Mouse (Mus musculus) CH12.LX (cell line): ENCODE measurements at regions not wholly inside any gene's neighbourhood (a gene's known extent, or its start where the extent isn't known, plus 50 kb on each side); places are given as distances from the start of the nearest gene placed in this dataset.

ENCODE experiments used
- CHD1 ChIP-seq: IDR thresholded peaks from 2 replicates; pipeline ENCODE4 v1.6.1; 2012; ENCODE audit warnings: low read depth, low read length, improper control_type of control experiment, inconsistent platforms
- CTCF ChIP-seq, 2 experiments: IDR thresholded peaks in 1 of 2; conservative IDR thresholded peaks in 1 of 2; 2 replicates each; pipeline ENCODE4 v1.5.1; 2011 to 2012; ENCODE audit warnings: low read depth in 2 of 2, low read length in 2 of 2, improper control_type of control experiment in 1 of 2, inconsistent platforms in 1 of 2, mild to moderate bottlenecking in 1 of 2, moderate library complexity in 1 of 2
- EP300 ChIP-seq: IDR thresholded peaks from 2 replicates; pipeline ENCODE4 v1.6.1; 2011; ENCODE audit warnings: low read length, improper control_type of control experiment
- ETS1 ChIP-seq: conservative IDR thresholded peaks from 2 replicates; pipeline ENCODE4 v1.6.1; 2012; ENCODE audit warnings: low read depth, mild to moderate bottlenecking, inconsistent platforms, low read length, improper control_type of control experiment, moderate library complexity
- HCFC1 ChIP-seq: IDR thresholded peaks from 2 replicates; pipeline ENCODE4 v1.6.1; 2012; ENCODE audit warnings: low read depth, mild to moderate bottlenecking, inconsistent platforms, low read length, improper control_type of control experiment
- JUND ChIP-seq: conservative IDR thresholded peaks from 2 replicates; pipeline ENCODE4 v1.6.1; 2011; ENCODE audit warnings: low read depth, low read length, improper control_type of control experiment
- MAFK ChIP-seq: IDR thresholded peaks from 2 replicates; pipeline ENCODE4 v1.6.1; 2011; ENCODE audit warnings: low read length, improper control_type of control experiment; ENCODE audit not compliant: insufficient replicate concordance
- MAZ ChIP-seq: IDR thresholded peaks from 2 replicates; pipeline ENCODE4 v1.6.1; 2012; ENCODE audit warnings: low read depth, mild to moderate bottlenecking, inconsistent platforms, low read length, improper control_type of control experiment, moderate library complexity
- MEF2A ChIP-seq: IDR thresholded peaks from 2 replicates; pipeline ENCODE4 v1.6.1; 2014; ENCODE audit warnings: low read depth, mild to moderate bottlenecking, inconsistent platforms, low read length, improper control_type of control experiment, borderline replicate concordance
- NELFE ChIP-seq: IDR thresholded peaks from 2 replicates; pipeline ENCODE4 v1.6.1; 2011; ENCODE audit warnings: low read depth, low read length, improper control_type of control experiment
- POLR2A ChIP-seq: IDR thresholded peaks from 2 replicates; pipeline ENCODE4 v1.6.1; 2011; ENCODE audit warnings: low read depth, mild to moderate bottlenecking, improper control_type of control experiment, low read length
- RAD21 ChIP-seq: IDR thresholded peaks from 2 replicates; pipeline ENCODE4 v1.6.1; 2011; ENCODE audit warnings: low read depth, mild to moderate bottlenecking, low read length, improper control_type of control experiment, moderate library complexity
- TCF12 ChIP-seq: IDR thresholded peaks from 2 replicates; pipeline ENCODE4 v1.6.1; 2014; ENCODE audit warnings: low read depth, mild to moderate bottlenecking, inconsistent platforms, low read length, improper control_type of control experiment
- ZMIZ1 ChIP-seq: IDR thresholded peaks from 2 replicates; pipeline ENCODE4 v1.6.1; 2012; ENCODE audit warnings: low read depth, mild to moderate bottlenecking, inconsistent platforms, low read length, improper control_type of control experiment

- TF ChIP-seq CHD1 (no peak), NELFE (no peak), MAFK (no peak), POLR2A (no peak), MAZ (no peak), CTCF (conservative IDR thresholded peaks at IDR 0.05 in 1 of 2, IDR thresholded peaks at IDR 0.05 in 1 of 2; ENCODE audit: low read depth in 2 of 2, low read length in 2 of 2) (no peak), JUND (no peak), MEF2A (no peak), EP300 (no peak), HCFC1 (no peak), RAD21 (no peak), ETS1 (no peak), TCF12 (no peak), ZMIZ1 (no peak)
These were observed 105.9 kb upstream of the Bcl6 start for GRCm38 (mm10) chr16:24094566-24094965.
